Mouse (Mus musculus): ENCODE results near the gene Akap6. TPM values are rescaled to one million over a fixed set of nuclear protein-coding genes. Genes with fewer than 3 reads are reported as not detected.
A peak's percentile ranks its signal among the peaks of the same experiment; 100 is the strongest.

Gene Akap6
- polyA plus RNA-seq, 1 experiment from 2014 or later: 13.3 TPM

DNA sequence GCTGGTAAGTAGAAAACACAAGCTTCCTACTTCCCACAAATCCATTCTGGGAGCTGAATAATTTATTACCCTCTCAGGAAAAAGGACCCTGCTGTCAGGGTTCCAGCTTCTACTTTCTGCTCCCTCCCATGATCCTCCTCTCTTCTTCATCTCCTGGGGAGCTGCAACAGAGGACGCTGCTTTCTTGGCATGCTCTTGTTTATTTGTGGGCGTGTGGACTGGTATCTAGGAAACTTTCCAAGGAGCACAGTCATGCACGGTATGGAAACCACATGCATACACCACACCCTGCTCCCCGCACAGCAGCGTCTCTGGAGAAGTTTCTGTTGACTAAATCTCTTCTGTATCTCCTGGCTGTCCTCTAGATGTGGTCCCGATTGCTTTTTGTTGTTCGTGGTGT, 119.4 kb downstream of the Akap6 start:
- Histone ChIP-seq H3K27me3 (replicated peaks; ENCODE audit: control insufficient read depth, insufficient read depth, low read length) (no peaks in the 10 kb centered on the region), H3K36me3 (ENCODE audit: control insufficient read depth, insufficient read depth, low read length) (no peaks in the 10 kb centered on the region), H3K9me3 (replicated peaks; ENCODE audit: control insufficient read depth, low read length) (peaks cover 5% of the 10 kb centered on the region; the same call in 1 of the 2 replicates), H3K4me1 (ENCODE audit: control insufficient read depth, insufficient read depth, low read length) (peaks cover 5% of the 10 kb centered on the region; the same call in 1 of the 2 replicates), H3K9ac (ENCODE audit: low read length) (no peak overlapping the region), H3K27ac (ENCODE audit: low read depth, low read length) (no peak overlapping the region), H3K4me2 (ENCODE audit: low read length) (no peak overlapping the region), H3K4me3 (ENCODE audit: low read depth, low read length) (no peak overlapping the region)
- DNase-seq (ENCODE audit: low spot score) (peak; percentile 52), ATAC-seq (peak; percentile 37; the same call in 1 of the 2 replicates)
- 61% methylated on average over 7 of the region's 7 CpGs for WGBS

DNA sequence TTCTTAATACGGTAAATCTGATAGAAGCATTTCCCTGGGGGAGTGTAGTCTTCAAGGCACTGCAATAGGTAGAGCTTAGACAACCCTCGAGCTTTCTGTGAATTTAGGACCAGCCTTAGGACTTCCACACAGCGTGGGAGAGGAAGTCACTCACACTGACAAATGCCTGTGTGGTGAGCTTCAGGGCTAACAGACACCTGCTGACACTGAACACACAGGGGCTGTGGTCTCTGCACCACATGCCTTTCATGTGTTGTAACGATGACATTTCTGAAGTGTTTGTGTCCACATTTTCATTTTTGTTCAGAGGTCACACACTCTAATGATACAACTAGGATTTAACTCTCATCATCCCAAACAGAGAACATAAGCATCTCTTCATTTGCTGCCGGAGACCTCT, 125.6 kb downstream of the Akap6 start:
- no peak overlapping the region for H3K4me2 ChIP-seq (ENCODE audit: low read length)
- 87% methylated on average over 5 of the region's 5 CpGs for WGBS
- H3K4me1 ChIP-seq (ENCODE audit: control insufficient read depth, insufficient read depth, low read length): no peaks in the 10 kb centered on the region
- DNase-seq (ENCODE audit: low spot score) (no peak), ATAC-seq (no peak)
- H3K9ac ChIP-seq (ENCODE audit: low read length): no peak overlapping the region
- no peak overlapping the region for H3K4me3 ChIP-seq (ENCODE audit: low read depth, low read length)
- H3K36me3 ChIP-seq (ENCODE audit: control insufficient read depth, insufficient read depth, low read length): no peaks in the 10 kb centered on the region
- no peaks in the 10 kb centered on the region for H3K27me3 ChIP-seq (replicated peaks; ENCODE audit: control insufficient read depth, insufficient read depth, low read length)
- peaks cover 5% of the 10 kb centered on the region; the same call in 1 of the 2 replicates for H3K9me3 ChIP-seq (replicated peaks; ENCODE audit: control insufficient read depth, low read length)
- H3K27ac ChIP-seq (ENCODE audit: low read depth, low read length): no peak overlapping the region

DNA sequence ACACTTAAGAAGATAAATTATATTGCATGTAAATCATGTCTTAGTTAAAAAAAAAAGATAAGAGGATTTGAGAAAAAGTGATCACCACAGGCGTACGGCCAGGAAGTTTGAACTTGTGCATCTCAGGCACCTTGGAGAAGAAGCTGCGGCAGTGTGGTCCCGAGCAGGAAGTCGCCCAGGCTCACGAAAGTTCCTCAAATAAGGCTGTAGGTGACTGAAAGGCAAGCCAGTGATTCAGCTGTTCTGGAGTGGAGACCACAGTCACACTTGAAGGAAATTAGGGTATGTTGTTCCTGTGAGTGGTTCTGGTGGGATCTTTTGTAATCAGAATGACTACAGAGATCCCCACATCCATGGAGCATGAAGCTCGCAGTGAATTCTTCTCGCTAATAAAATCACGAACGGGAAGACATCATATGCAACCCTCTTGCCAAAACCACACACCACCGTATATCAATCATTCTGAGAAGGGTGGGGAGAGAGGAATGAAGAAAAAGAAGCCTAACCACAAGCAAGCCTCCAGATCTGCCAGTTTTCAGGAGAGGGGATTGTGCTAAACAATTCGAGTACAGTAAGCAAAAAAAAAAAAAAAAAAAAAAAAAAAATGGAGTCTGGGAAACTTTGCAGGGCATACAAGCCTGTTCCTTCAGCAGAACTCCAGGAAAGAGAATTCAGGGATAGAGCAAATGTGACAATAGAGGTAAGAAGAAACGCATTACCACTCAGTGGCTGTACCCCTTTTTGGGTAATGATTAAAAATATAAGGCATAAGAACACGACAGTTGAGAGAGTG, 130.0 kb downstream of the Akap6 start:
- peaks cover 6% of the 10 kb centered on the region for H3K4me1 ChIP-seq (ENCODE audit: control insufficient read depth, insufficient read depth, low read length)
- H3K9me3 ChIP-seq (replicated peaks; ENCODE audit: control insufficient read depth, low read length): no peaks in the 10 kb centered on the region
- H3K4me3 ChIP-seq (ENCODE audit: low read depth, low read length): no peak overlapping the region
- H3K27me3 ChIP-seq (replicated peaks; ENCODE audit: control insufficient read depth, insufficient read depth, low read length): no peaks in the 10 kb centered on the region
- H3K36me3 ChIP-seq (ENCODE audit: control insufficient read depth, insufficient read depth, low read length): no peaks in the 10 kb centered on the region
- H3K27ac ChIP-seq (ENCODE audit: low read depth, low read length): no peak overlapping the region
- DNase-seq (ENCODE audit: low spot score) (no peak), ATAC-seq (no peak)
- H3K4me2 ChIP-seq (ENCODE audit: low read length): no peak overlapping the region
- H3K9ac ChIP-seq (ENCODE audit: low read length): no peak overlapping the region
- WGBS: 84% methylated on average over 14 of the region's 14 CpGs

DNA sequence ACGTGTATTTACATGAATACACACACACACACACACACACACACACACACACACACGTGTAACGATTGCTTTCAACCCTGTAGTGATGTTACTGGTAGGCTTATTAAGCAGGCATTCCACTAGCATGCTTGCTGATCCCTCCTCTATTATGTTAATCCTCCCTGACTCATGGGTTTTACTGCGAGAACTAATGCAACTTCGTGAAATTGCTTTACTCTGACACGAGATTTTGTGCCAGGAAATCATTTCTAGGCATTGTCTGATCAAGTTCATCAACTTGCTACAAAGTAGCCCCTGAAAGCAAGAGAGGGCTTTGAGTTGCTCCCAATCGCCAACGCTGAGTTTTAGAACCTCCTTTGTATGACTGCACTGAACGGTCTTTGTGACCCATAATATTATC, 132.6 kb downstream of the Akap6 start:
- Histone ChIP-seq H3K4me2 (ENCODE audit: low read length) (peak overlapping the region; percentile 31; the same call in 1 of the 2 replicates), H3K9ac (ENCODE audit: low read length) (peak overlapping the region; percentile 26; the same call in 1 of the 2 replicates), H3K27ac (ENCODE audit: low read depth, low read length) (peak overlapping the region; percentile 40; the same call in 1 of the 2 replicates), H3K36me3 (ENCODE audit: control insufficient read depth, insufficient read depth, low read length) (no peaks in the 10 kb centered on the region), H3K4me1 (ENCODE audit: control insufficient read depth, insufficient read depth, low read length) (peaks cover 26% of the 10 kb centered on the region), H3K9me3 (replicated peaks; ENCODE audit: control insufficient read depth, low read length) (no peaks in the 10 kb centered on the region), H3K4me3 (ENCODE audit: low read depth, low read length) (no peak overlapping the region), H3K27me3 (replicated peaks; ENCODE audit: control insufficient read depth, insufficient read depth, low read length) (no peaks in the 10 kb centered on the region)
- WGBS: 14% methylated on average over 9 of the region's 9 CpGs
- ATAC-seq (no peak), DNase-seq (ENCODE audit: low spot score) (peak; percentile 37)

DNA sequence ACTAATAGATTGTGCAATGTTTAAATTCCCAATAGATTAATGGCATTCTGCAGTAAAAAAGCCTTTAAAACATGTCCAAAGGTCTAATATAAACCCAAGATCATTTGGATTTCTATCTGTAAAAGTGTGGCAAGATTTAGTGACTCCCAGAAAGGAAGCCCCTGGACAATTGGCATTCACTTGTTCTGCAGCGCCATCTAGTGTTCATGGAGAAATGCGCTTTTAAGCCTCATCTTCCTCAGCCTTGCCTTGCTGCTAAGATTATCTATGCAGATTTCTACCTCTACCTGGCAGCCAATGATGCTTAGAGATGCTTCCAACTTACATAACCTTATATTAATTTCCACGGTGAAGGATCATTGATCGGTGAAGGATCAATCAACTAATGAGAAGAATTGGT, 133.0 kb downstream of the Akap6 start:
- Histone ChIP-seq H3K4me3 (ENCODE audit: low read depth, low read length) (no peak overlapping the region), H3K27me3 (replicated peaks; ENCODE audit: control insufficient read depth, insufficient read depth, low read length) (no peaks in the 10 kb centered on the region), H3K27ac (ENCODE audit: low read depth, low read length) (no peak overlapping the region), H3K4me1 (ENCODE audit: control insufficient read depth, insufficient read depth, low read length) (peaks cover 26% of the 10 kb centered on the region), H3K36me3 (ENCODE audit: control insufficient read depth, insufficient read depth, low read length) (no peaks in the 10 kb centered on the region), H3K9ac (ENCODE audit: low read length) (no peak overlapping the region), H3K9me3 (replicated peaks; ENCODE audit: control insufficient read depth, low read length) (no peaks in the 10 kb centered on the region), H3K4me2 (ENCODE audit: low read length) (peak overlapping the region; percentile 31; the same call in 1 of the 2 replicates)
- ATAC-seq: peak; percentile 54
- 7% methylated on average over 4 of the region's 4 CpGs for WGBS
- DNase-seq (ENCODE audit: low spot score): peak; percentile 95

DNA sequence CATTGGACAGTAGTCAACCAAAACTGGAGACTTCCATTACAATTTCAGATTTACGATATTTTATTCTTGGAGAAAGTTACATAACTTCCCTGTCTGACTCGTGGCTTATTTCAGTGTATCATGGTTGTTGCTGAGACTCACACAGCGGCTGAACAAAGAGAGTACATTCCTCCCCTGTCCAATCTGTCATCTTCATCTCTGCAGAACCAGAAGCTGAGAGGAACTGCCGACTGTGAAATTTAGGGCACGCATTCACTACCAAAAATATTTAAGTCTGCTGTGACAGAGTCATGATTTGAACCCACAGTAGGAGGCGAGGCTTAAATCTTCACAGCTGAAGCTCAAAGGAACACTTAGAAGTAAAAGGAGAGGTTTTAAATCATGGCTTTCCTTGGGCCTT, 134.0 kb downstream of the Akap6 start:
- Histone ChIP-seq H3K4me2 (ENCODE audit: low read length) (no peak overlapping the region), H3K9ac (ENCODE audit: low read length) (no peak overlapping the region), H3K36me3 (ENCODE audit: control insufficient read depth, insufficient read depth, low read length) (no peaks in the 10 kb centered on the region), H3K4me3 (ENCODE audit: low read depth, low read length) (no peak overlapping the region), H3K27ac (ENCODE audit: low read depth, low read length) (no peak overlapping the region), H3K4me1 (ENCODE audit: control insufficient read depth, insufficient read depth, low read length) (peaks cover 26% of the 10 kb centered on the region), H3K9me3 (replicated peaks; ENCODE audit: control insufficient read depth, low read length) (no peaks in the 10 kb centered on the region), H3K27me3 (replicated peaks; ENCODE audit: control insufficient read depth, insufficient read depth, low read length) (no peaks in the 10 kb centered on the region)
- DNase-seq (ENCODE audit: low spot score) (no peak), ATAC-seq (no peak)
- 54% methylated on average over 6 of the region's 6 CpGs for WGBS

DNA sequence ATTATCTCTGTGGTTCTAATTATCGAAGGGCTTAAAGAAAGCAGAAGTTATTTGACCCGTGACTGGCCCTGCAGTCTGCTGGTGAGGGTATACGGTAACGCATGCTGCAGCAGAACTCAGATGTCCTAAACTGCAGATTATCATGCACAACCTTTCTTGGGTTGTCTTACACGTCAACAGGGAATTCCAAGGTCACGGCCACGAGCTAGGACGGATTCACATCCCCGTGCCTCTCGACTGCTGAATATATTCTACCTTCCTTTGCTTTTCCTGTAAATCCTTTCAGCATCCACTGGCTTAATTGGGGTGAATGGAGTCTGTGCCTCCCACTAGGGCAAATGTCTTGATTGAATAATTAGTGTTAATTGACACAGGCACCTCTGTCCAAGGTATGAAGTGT, 134.9 kb downstream of the Akap6 start:
- H3K9me3 ChIP-seq (replicated peaks; ENCODE audit: control insufficient read depth, low read length): no peaks in the 10 kb centered on the region
- H3K4me1 ChIP-seq (ENCODE audit: control insufficient read depth, insufficient read depth, low read length): peaks cover 26% of the 10 kb centered on the region
- H3K9ac ChIP-seq (ENCODE audit: low read length): no peak overlapping the region
- H3K27me3 ChIP-seq (replicated peaks; ENCODE audit: control insufficient read depth, insufficient read depth, low read length): no peaks in the 10 kb centered on the region
- H3K4me2 ChIP-seq (ENCODE audit: low read length): no peak overlapping the region
- H3K4me3 ChIP-seq (ENCODE audit: low read depth, low read length): no peak overlapping the region
- 15% methylated on average over 10 of the region's 10 CpGs for WGBS
- ATAC-seq (no peak), DNase-seq (ENCODE audit: low spot score) (peak; percentile 7)
- no peak overlapping the region for H3K27ac ChIP-seq (ENCODE audit: low read depth, low read length)
- no peaks in the 10 kb centered on the region for H3K36me3 ChIP-seq (ENCODE audit: control insufficient read depth, insufficient read depth, low read length)

DNA sequence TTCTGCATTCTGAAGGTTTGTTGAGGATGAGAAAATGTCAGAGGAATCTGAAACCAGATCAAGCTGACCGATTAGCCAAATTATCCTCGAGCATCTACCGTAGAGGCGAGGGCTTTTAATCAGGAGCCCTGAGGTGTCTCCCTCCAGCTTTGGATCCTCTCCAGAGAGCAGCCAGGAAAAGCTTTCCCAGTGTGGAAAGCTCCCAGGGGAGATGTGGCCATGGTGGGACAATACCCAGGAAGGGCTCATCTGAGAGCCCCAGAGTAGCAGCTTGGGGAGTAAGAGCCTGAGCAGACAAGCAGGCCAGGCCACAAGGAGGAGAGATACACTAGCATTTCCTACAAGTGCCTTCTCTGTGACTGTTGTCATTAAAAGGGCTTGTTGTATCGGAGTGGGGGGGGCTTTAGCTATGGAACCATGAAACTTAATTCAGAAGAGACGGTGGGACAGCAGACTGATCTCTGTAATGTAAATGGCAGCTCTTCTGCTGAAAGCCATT, 135.6 kb downstream of the Akap6 start:
- peak overlapping the region; percentile 80 for H3K27ac ChIP-seq (ENCODE audit: low read depth, low read length)
- H3K9ac ChIP-seq (ENCODE audit: low read length): no peak overlapping the region; the same call in 1 of the 2 replicates
- ATAC-seq (peak; percentile 21), DNase-seq (ENCODE audit: low spot score) (no peak)
- no peak overlapping the region for H3K4me3 ChIP-seq (ENCODE audit: low read depth, low read length)
- H3K9me3 ChIP-seq (replicated peaks; ENCODE audit: control insufficient read depth, low read length): no peaks in the 10 kb centered on the region
- no peaks in the 10 kb centered on the region for H3K36me3 ChIP-seq (ENCODE audit: control insufficient read depth, insufficient read depth, low read length)
- peaks cover 26% of the 10 kb centered on the region for H3K4me1 ChIP-seq (ENCODE audit: control insufficient read depth, insufficient read depth, low read length)
- H3K4me2 ChIP-seq (ENCODE audit: low read length): peak overlapping the region; percentile 23
- 21% methylated on average over 6 of the region's 6 CpGs for WGBS
- H3K27me3 ChIP-seq (replicated peaks; ENCODE audit: control insufficient read depth, insufficient read depth, low read length): no peaks in the 10 kb centered on the region

DNA sequence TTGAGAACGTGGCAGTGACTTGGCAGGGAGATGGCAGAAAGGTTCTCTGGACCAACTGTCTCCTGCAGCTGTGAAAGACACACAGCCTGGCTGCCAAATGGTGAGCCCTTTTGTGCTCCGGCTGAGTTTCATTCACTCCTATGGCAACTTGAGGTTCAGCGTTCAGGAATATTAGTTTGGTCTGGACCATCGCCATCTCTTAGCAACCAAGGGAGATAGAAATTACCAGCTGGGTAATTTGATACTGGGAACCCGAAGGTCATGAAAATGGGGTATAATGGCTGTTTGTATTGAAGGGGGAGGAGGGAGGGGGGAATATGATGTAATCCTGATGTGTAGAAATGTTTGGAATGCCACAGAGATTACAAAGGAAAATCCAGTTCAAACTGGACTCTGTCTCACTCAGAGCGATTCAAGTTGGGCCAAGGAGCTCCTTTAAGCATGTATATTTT, 136.1 kb downstream of the Akap6 start:
- Histone ChIP-seq H3K9ac (ENCODE audit: low read length) (no peak overlapping the region), H3K4me2 (ENCODE audit: low read length) (peak overlapping the region; percentile 23), H3K27ac (ENCODE audit: low read depth, low read length) (peak overlapping the region; percentile 80), H3K4me1 (ENCODE audit: control insufficient read depth, insufficient read depth, low read length) (peaks cover 26% of the 10 kb centered on the region), H3K27me3 (replicated peaks; ENCODE audit: control insufficient read depth, insufficient read depth, low read length) (no peaks in the 10 kb centered on the region), H3K36me3 (ENCODE audit: control insufficient read depth, insufficient read depth, low read length) (no peaks in the 10 kb centered on the region), H3K9me3 (replicated peaks; ENCODE audit: control insufficient read depth, low read length) (no peaks in the 10 kb centered on the region), H3K4me3 (ENCODE audit: low read depth, low read length) (no peak overlapping the region)
- ATAC-seq (peak; percentile 66), DNase-seq (ENCODE audit: low spot score) (peak; percentile 88)
- WGBS: 3% methylated on average over 6 of the region's 6 CpGs

Measured in forebrain, embryonic 14.5 days (tissue).